Mouse (Mus musculus) kidney, postnatal 0 days (tissue): ENCODE measurements at regions not wholly inside any gene's neighbourhood (a gene's known extent, or its start where the extent isn't known, plus 50 kb on each side); places are given as distances from the start of the nearest gene placed in this dataset.

ENCODE experiments used
- ATAC-seq: fragments of 200-750 bp; cut with Nextera tagmentation; replicated peaks from 2 replicates; pipeline ENCODE4 v1.8.0; 2017; ENCODE audit warnings: low read depth, moderate number of reproducible peaks, moderate TSS enrichment, moderate library complexity; ENCODE audit not compliant: low FRiP score
- DNase-seq: peaks from one replicate; pipeline ENCODE4 v3.0.0-alpha.2; 2016; ENCODE audit warnings: low spot score
- H3K27ac ChIP-seq: fragments of 300-500 bp; sonication (generic); 2 replicates; pipeline ENCODE4 v1.5.1; 2014; ENCODE audit warnings: mild to moderate bottlenecking
- H3K27me3 ChIP-seq: fragments of 300-500 bp; sonication (generic); 2 replicates; pipeline ENCODE4 v1.6.1; 2014; ENCODE audit warnings: low read length, mixed read lengths; ENCODE audit not compliant: insufficient read depth
- H3K36me3 ChIP-seq: fragments of 300-500 bp; sonication (generic); 2 replicates; pipeline ENCODE4 v1.6.1; 2014; ENCODE audit warnings: low read length, mixed read lengths; ENCODE audit not compliant: insufficient read depth
- H3K4me1 ChIP-seq: fragments of 300-500 bp; sonication (generic); replicated peaks from 2 replicates; pipeline ENCODE4 v1.6.1; 2014; ENCODE audit warnings: antibody characterized with exemption, low read length, mixed read lengths; ENCODE audit not compliant: insufficient read depth
- H3K4me2 ChIP-seq: fragments of 300-500 bp; sonication (generic); 2 replicates; pipeline ENCODE4 v1.6.1; 2014; ENCODE audit warnings: mild to moderate bottlenecking, low read length, moderate library complexity, mixed read lengths
- H3K4me3 ChIP-seq: fragments of 300-500 bp; sonication (generic); replicated peaks from 2 replicates; pipeline ENCODE4 v1.5.1; 2014; ENCODE audit warnings: low read depth, low read length
- H3K9ac ChIP-seq: fragments of 300-500 bp; sonication (generic); 2 replicates; pipeline ENCODE4 v1.6.1; 2014; ENCODE audit warnings: low read depth, low read length
- H3K9me3 ChIP-seq: fragments of 300-500 bp; sonication (generic); replicated peaks from 2 replicates; pipeline ENCODE4 v1.6.1; 2016; ENCODE audit warnings: low read length, inconsistent platforms, mixed read lengths
- CTCF ChIP-seq: IDR thresholded peaks from 2 replicates; pipeline ENCODE4 v1.5.1; 2016; ENCODE audit warnings: antibody characterized with exemption, low read depth, mild to moderate bottlenecking, moderate library complexity
- WGBS: fragments of 180-500 bp; shearing (Covaris S2); extraction: QIAGEN DNeasy Blood & Tissue Kit; methylation state at CpG from one replicate; pipeline ENCODE4 v1.1.7; 2014; 5-methylcytosine and 5-hydroxymethylcytosine counted together

DNA sequence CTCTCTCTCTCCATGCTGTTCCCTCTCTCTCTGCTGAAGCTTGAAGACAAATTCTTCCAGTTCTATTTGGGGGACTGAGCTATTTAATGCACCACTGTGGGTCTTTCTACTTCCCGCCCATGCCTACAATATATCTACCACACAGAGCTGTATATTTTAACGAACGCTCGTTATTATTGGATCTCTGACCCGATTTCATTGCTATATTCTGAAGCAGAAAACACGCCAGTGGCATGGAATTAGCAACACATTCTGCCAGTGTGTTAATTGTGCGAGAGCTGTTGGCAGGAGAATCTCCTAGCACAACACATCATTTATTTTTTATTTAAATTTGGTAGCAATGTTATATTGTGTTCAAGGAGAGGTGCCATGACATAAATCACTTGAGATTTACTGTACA, 497.2 kb upstream of the Smim15 start:
- H3K9ac ChIP-seq = no peak overlapping the region
- ATAC-seq = no peak
- H3K4me2 ChIP-seq = no peak overlapping the region
- no peaks in the 10 kb centered on the region for H3K27me3 ChIP-seq
- no peaks in the 10 kb centered on the region for H3K9me3 ChIP-seq
- no peak overlapping the region for H3K27ac ChIP-seq
- H3K4me3 ChIP-seq = no peak overlapping the region
- no peak for DNase-seq
- 86% methylated on average over 7 of the region's 7 CpGs for WGBS
- TF ChIP-seq CTCF = no peak
- no peaks in the 10 kb centered on the region for H3K36me3 ChIP-seq
- no peaks in the 10 kb centered on the region for H3K4me1 ChIP-seq

DNA sequence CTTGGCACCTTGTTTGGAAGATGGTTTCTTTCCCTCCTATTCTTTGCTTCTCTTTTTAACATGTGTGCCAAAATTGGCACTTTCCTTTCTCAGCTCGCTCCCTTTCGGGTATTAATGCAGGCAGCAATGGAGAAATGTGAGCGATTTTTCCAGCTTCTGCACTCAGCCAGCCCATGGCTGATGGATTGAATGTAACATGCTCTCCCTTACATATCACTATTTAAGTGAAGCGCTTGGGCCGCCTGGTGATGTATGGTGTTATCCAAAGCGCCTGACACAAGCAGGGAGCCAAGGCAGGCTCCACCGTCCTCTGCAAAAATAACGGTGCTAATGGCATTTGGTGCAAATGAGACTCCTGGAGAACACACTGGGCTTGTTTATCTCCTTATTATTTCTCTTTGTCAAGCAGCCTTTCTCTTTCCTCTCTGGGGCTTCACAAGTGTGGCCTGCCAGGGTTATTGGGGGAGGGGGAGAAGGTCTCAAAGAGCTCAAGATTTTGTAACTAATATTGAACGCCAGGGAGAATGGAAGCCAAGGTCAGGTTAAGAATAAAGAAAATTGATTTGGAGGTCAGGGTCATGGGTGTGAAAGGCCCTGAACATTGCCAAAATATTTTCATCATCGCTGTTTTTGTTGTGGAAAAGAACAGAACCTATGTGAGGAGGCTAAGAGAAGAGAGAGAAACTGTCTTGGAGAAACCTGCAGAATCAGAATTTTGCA, 497.9 kb upstream of the Smim15 start:
- WGBS = 71% methylated on average over 10 of the region's 10 CpGs
- H3K9me3 ChIP-seq = no peaks in the 10 kb centered on the region
- H3K36me3 ChIP-seq = no peaks in the 10 kb centered on the region
- no peak overlapping the region for H3K4me2 ChIP-seq
- H3K27ac ChIP-seq = no peak overlapping the region
- H3K4me3 ChIP-seq = no peak overlapping the region
- TF ChIP-seq CTCF = no peak
- DNase-seq (no peak), ATAC-seq (no peak)
- no peaks in the 10 kb centered on the region for H3K4me1 ChIP-seq
- H3K9ac ChIP-seq = no peak overlapping the region
- no peaks in the 10 kb centered on the region for H3K27me3 ChIP-seq

DNA sequence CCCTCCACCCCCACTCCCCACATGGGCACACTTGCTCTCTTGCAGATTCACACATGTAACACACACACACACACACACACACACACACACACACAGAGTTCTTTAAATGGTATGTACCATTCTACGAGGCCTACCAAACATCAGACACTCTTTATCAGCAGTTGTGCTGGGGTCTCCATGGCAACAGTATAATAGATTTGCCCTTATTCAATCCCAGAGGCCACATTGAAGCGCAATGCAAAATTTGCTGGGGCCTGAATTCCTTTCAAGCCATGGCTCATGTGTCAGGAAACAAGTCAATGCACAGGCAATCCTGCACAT, 502.7 kb upstream of the Smim15 start:
- 41% methylated on average over 2 of the region's 2 CpGs for WGBS
- no peak for ATAC-seq
- DNase-seq = no peak
- H3K4me2 ChIP-seq = no peak overlapping the region
- no peak overlapping the region for H3K9ac ChIP-seq
- TF ChIP-seq CTCF = no peak
- no peak overlapping the region for H3K4me3 ChIP-seq
- no peaks in the 10 kb centered on the region for H3K36me3 ChIP-seq
- no peaks in the 10 kb centered on the region for H3K27me3 ChIP-seq
- H3K27ac ChIP-seq = no peak overlapping the region
- H3K9me3 ChIP-seq = no peaks in the 10 kb centered on the region
- H3K4me1 ChIP-seq = no peaks in the 10 kb centered on the region

DNA sequence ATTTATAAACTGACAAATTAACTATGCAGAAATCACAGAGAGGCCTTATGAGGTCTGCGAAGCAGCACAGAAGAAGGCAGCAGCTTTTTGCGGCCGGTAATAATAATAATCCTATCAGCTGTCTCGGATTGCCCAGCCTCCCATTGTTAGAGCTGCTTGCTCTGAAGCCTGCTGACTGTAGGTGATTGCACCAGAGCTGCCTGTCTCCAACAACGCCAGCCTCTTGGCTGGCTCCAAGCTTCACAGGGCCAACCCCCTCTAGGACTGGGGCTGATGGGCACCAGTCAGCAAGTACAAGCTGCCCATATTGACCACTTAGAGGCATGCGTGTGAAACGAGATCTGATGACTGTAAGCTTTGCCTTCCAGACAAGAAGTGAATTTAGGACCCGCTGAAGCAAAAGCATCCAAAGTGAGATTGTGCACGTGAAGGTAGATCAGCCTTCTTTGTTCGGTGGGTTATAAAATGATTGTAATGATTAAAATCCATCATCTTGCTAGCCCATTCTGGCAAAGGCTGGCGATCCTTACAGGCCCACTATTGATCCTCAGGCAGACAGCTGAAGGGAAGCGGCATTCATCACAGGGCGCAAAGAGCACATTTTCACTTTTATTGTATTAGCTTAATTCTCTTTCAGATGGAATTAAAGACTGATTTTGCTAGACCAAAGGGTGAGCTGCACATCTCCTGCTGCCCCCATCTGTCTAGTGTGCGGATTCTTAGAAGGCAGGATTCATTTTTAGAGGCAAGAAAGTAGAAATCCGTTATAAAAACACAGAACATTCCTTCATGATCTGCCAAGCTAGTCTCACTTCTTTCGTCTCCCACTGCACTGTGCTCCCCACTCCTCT, 503.2 kb upstream of the Smim15 start:
- TF ChIP-seq CTCF = no peak
- no peaks in the 10 kb centered on the region for H3K4me1 ChIP-seq
- H3K27ac ChIP-seq = no peak overlapping the region
- no peaks in the 10 kb centered on the region for H3K27me3 ChIP-seq
- no peak overlapping the region for H3K4me2 ChIP-seq
- no peak overlapping the region for H3K4me3 ChIP-seq
- H3K9ac ChIP-seq = no peak overlapping the region
- H3K9me3 ChIP-seq = no peaks in the 10 kb centered on the region
- no peaks in the 10 kb centered on the region for H3K36me3 ChIP-seq
- WGBS = 73% methylated on average over 16 of the region's 16 CpGs
- DNase-seq (no peak), ATAC-seq (no peak)

DNA sequence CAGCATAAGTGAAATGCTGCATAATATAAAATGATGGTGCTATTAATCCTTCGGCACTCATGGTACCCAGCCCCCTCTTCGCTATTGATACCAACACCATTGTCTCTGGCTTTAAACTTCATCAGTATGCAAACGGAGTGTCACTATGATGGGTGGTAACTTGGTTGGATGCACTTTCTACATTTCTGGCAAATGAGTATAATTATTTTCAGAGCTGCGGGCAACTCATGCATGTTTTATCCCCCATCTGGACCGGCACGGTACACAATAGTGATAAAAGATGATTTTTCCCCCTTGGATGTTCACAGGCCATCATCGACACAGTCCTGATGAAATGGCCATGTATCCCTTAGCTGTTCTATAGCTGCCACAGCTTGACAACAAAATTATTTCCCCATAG, 503.9 kb upstream of the Smim15 start:
- H3K9ac ChIP-seq = no peak overlapping the region
- H3K36me3 ChIP-seq = no peaks in the 10 kb centered on the region
- no peak overlapping the region for H3K4me3 ChIP-seq
- H3K4me1 ChIP-seq = no peaks in the 10 kb centered on the region
- no peaks in the 10 kb centered on the region for H3K9me3 ChIP-seq
- DNase-seq (no peak), ATAC-seq (no peak)
- no peaks in the 10 kb centered on the region for H3K27me3 ChIP-seq
- H3K4me2 ChIP-seq = no peak overlapping the region
- 88% methylated on average over 7 of the region's 7 CpGs for WGBS
- H3K27ac ChIP-seq = no peak overlapping the region
- no peak for TF ChIP-seq CTCF

DNA sequence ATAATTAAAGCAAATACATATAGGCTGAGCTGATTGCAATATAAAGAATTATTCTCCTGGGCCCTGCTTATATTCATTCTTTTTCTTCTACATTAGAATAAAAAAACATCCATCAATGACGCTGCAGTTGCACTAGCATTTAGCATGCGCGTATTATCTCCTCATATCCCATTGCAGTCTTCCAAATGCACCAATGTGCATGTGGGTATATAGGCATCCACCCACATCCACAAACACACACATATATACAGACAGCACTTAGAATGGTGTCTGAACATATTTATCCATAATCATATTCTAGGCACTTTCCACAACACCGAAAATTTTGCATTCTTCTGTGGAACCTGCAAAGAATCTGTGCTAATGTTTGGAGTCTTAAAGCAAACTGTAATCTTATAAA, 504.4 kb upstream of the Smim15 start:
- Histone ChIP-seq H3K4me3 (no peak overlapping the region), H3K27ac (no peak overlapping the region), H3K4me2 (no peak overlapping the region), H3K27me3 (no peaks in the 10 kb centered on the region), H3K9ac (no peak overlapping the region), H3K4me1 (no peaks in the 10 kb centered on the region), H3K9me3 (no peaks in the 10 kb centered on the region), H3K36me3 (no peaks in the 10 kb centered on the region)
- DNase-seq (no peak), ATAC-seq (no peak)
- no peak for TF ChIP-seq CTCF
- WGBS = 94% methylated on average over 4 of the region's 4 CpGs
